Mouse (Mus musculus) olfactory bulb, adult 2 months (tissue): ENCODE results near the gene St7.

Source experiments
- CTCF ChIP-seq: fragments of 200-500 bp; IDR thresholded peaks from 2 replicates; pipeline ENCODE4 v1.5.1; 2012; ENCODE audit warnings: low read depth, mild to moderate bottlenecking, low read length, moderate library complexity; ENCODE audit not compliant: insufficient read depth
- POLR2A ChIP-seq: fragments of 200-500 bp; IDR thresholded peaks from 2 replicates; pipeline ENCODE4 v1.6.1; 2012; ENCODE audit warnings: mild to moderate bottlenecking, low read depth, low read length, moderate library complexity; ENCODE audit not compliant: insufficient read depth

GRCm38 (mm10) chr6:17668334-17668733, 24.4 kb upstream of the St7 start:
- TF ChIP-seq CTCF, result no peak
- TF ChIP-seq POLR2A, result no peak
